Mouse (Mus musculus) left cerebral cortex, postnatal 4 days (tissue): Measurements from ENCODE around the gene Cfap97d1. TPM values are rescaled to one million over a fixed set of nuclear protein-coding genes. Genes with fewer than 3 reads are reported as not detected.

Experiments used
- DNase-seq: peaks from one replicate; pipeline ENCODE4 v3.0.0-alpha.2; 2022
- intact Hi-C: fragments of 180-260 bp; cut with DNase I; formaldehyde crosslinking; loops from one replicate; pipeline ENCODE4 v1.15.1; 2025
- total RNA-seq, 2 experiments: library from RNA; stranded (reverse); gene quantifications; 2 replicates each; pipeline ENCODE4 v1.2.3; 2021

Gene Cfap97d1
- total RNA-seq, 2 experiments from 2014 or later, result not detected

- no peak for DNase-seq
- intact Hi-C loops, result loop anchor here (5.0 kb wide), 1 partner anchor 38 kb away; no protein-coding TSS in a partner anchor
Measured at GRCm38 (mm10) chr11:102029966-102030365, 45.9 kb downstream of the Cfap97d1 start.

DNA sequence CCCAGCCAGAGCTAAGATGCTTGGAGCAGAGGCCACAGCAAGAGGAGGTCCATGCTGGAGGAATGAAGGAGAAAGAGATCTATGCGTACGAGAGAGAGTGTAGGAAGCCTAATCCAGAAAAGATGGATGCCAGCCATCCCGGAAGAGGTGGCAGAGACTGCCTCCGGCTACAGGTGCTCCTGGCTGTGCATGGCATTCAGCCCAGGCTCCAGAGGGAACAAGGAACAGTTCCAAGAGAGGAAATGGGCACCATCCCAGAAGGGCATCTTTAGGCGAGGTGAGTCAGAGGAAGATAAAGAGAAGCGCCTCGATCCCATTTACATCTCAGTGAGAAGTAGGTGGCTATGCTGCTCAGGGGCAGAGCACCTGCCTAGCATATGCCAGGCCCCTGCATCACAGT lies 47.1 kb downstream of the Cfap97d1 start:
- DNase-seq, result peak; percentile 82
- intact Hi-C loops, result no loop called here

DNA sequence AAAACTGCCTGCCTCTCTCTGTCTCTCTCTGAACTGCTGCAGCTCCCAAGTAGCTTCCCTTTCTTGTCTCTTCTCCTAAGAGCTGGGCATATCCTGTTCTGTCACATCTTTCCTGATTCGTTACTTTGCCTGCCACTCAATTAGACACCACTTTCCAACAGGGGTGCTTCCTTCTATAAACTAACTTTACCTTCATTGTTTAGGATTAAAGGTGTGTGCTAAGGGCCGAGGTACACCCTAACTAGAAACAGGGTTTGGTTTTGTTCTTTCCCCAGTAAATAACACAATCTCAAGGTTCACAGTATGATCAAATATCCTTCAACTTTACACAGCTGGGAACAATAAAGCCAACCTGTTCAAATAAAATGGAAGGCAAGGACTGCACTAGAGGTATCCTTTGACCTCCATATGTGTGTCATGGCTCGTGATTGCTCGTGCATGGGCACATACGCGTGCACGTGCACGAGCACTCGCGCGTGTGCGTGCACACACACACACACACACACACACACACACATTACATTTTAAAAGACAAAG lies 49.0 kb downstream of the Cfap97d1 start:
- no peak for DNase-seq
- intact Hi-C loops, result no loop called here

- intact Hi-C loops, result no loop called here
- DNase-seq, result peak; percentile 83
Measured at GRCm38 (mm10) chr11:102034887-102035286, 50.8 kb downstream of the Cfap97d1 start.

- intact Hi-C loops, result no loop called here
- no peak for DNase-seq
Measured at GRCm38 (mm10) chr11:102035456-102035960, 51.4 kb downstream of the Cfap97d1 start.

DNA sequence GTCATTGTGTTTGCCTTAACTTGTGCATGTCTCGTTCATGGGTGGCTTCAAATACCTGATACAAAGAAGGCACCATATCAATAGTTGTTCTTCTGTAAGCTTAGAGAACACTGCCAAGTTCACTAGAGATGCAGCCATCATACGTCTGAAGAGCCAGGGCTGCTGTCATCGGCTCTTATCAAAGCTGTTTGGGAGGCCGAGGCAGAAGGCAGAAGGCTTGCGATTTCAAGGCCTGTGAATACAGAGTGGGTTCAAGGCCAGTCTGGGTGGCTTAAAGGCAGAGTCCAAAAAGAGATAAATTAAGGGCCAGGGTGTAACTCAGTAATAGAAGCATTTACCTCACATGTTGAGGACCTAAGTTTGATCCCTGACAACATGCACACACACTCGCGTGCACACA lies 52.3 kb downstream of the Cfap97d1 start:
- intact Hi-C loops, result no loop called here
- no peak for DNase-seq

DNA sequence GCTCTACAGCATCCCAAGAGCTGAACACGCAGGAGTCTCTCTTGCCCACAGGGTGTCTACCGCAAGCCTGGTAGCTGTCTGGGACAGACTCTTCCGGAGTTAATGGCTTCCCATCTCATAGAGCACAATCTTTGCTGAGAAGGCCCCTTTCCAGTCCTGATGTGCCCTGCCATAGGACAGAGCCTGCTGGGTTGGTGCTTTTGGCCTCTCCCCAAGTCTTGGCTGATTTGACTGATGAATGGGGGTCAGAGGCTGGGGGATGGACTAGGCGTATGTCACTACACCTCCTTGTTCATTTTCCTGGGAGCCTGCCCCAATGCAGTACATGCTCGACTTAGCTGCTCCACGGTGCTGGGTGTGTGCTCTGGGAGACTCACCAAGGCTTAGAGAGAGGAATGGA lies 53.7 kb downstream of the Cfap97d1 start:
- intact Hi-C loops, result no loop called here
- peak; percentile 52 for DNase-seq

GRCm38 (mm10) chr11:102039487-102040137 lies 55.5 kb downstream of the Cfap97d1 start:
- intact Hi-C loops, result no loop called here

GRCm38 (mm10) chr11:102040138-102040524 lies 56.1 kb downstream of the Cfap97d1 start:
- intact Hi-C loops, result no loop called here
- DNase-seq, result peak; percentile 91

More at GRCm38 (mm10) chr11:102039487-102040137, 55.5 kb downstream of the Cfap97d1 start:
- no peak for DNase-seq

- intact Hi-C loops, result no loop called here
- no peak for DNase-seq
Measured at GRCm38 (mm10) chr11:102040646-102041045, 56.6 kb downstream of the Cfap97d1 start.

- DNase-seq, result no peak
- intact Hi-C loops, result no loop called here
Measured at GRCm38 (mm10) chr11:102041350-102041949, 57.4 kb downstream of the Cfap97d1 start, which contains the start of gene Cd300lg. Cd300lg (plus strand) TSS chr11:102041509.

Other genes starting within 250 kb of the Cfap97d1 start
- 10 to 100 TPM; 23.7 to 27.1 TPM for gene Etv4, start 198.9 kb upstream of the Cfap97d1 start, total RNA-seq
- 1 to 10 TPM; 1.2 to 1.5 TPM for gene Meox1, start 89.9 kb upstream of the Cfap97d1 start, total RNA-seq
- not detected for gene Sost, start 17.3 kb upstream of the Cfap97d1 start, total RNA-seq
- 10 to 100 TPM; 53.2 to 56.5 TPM for gene Dusp3, start 2.7 kb downstream of the Cfap97d1 start, total RNA-seq
- gene Mpp3, start 44.2 kb downstream of the Cfap97d1 start, total RNA-seq, result 10 to 100 TPM; 53.1 to 56.3 TPM
- not detected for gene Cd300lg, start 57.2 kb downstream of the Cfap97d1 start, total RNA-seq
- 10 to 100 TPM; 39.1 to 45.0 TPM for gene Mpp2, start 104.2 kb downstream of the Cfap97d1 start, total RNA-seq
- not detected for gene Ppy, start 117.0 kb downstream of the Cfap97d1 start, total RNA-seq
- not detected for gene Pyy, start 123.6 kb downstream of the Cfap97d1 start, total RNA-seq
- gene Nags, start 161.2 kb downstream of the Cfap97d1 start, total RNA-seq, result under 1 TPM in 1 of 2 experiments, not detected in 1; 0.16 TPM
- gene Tmem101, start 172.1 kb downstream of the Cfap97d1 start, total RNA-seq, result 10 to 100 TPM; 23.8 to 26.4 TPM
- gene Lsm12, start 201.0 kb downstream of the Cfap97d1 start, total RNA-seq, result 10 to 100 TPM; 84.5 to 86.0 TPM
- 10 to 100 TPM; 34.6 to 35.4 TPM for gene G6pc3, start 205.3 kb downstream of the Cfap97d1 start, total RNA-seq
- 100 to 1,000 TPM; 205 to 213 TPM for gene Hdac5, start 245.9 kb downstream of the Cfap97d1 start, total RNA-seq